Mouse (Mus musculus): ENCODE results near the gene Slirp.

GRCm38 (mm10) chr12:87397811-87398417 is 45.8 kb upstream of the Slirp start:
- TF ChIP-seq CTCF (conservative IDR thresholded peaks at IDR 0.05; ENCODE audit: low read length) (no peak), NANOG (IDR thresholded peaks at IDR 0.05; ENCODE audit: borderline replicate concordance, low read length) (no peak)

Measured in E14TG2a.4 (cell line).